Mouse (Mus musculus) forebrain, embryonic 15.5 days (tissue): ENCODE measurements around the gene Gm525. TPM values are rescaled to one million over a fixed set of nuclear protein-coding genes. Genes with fewer than 3 reads are reported as not detected.
"Not testable (repeated sequence)": the region's sequence is repeated elsewhere in the genome, so short reads cannot be mapped to it uniquely, and the experiment has no call there.

Experiments used
- ATAC-seq: fragments of 200-750 bp; cut with Nextera tagmentation; replicated peaks from 2 replicates; pipeline ENCODE4 v1.8.0; 2017; ENCODE audit warnings: mild to moderate bottlenecking, moderate TSS enrichment, moderate library complexity
- H3K27ac ChIP-seq: fragments of 300-500 bp; sonication (generic); replicated peaks from 2 replicates; pipeline ENCODE4 v1.5.1; 2015; ENCODE audit warnings: mild to moderate bottlenecking, inconsistent platforms
- H3K27me3 ChIP-seq: fragments of 300-500 bp; sonication (generic); 2 replicates; pipeline ENCODE4 v1.6.1; 2015; ENCODE audit warnings: inconsistent platforms
- H3K36me3 ChIP-seq: fragments of 300-500 bp; sonication (generic); 2 replicates; pipeline ENCODE4 v1.6.1; 2015; ENCODE audit warnings: mild to moderate bottlenecking, inconsistent platforms
- H3K4me1 ChIP-seq: fragments of 300-500 bp; sonication (generic); 2 replicates; pipeline ENCODE4 v1.6.1; 2015; ENCODE audit warnings: inconsistent platforms
- H3K4me2 ChIP-seq: fragments of 300-500 bp; sonication (generic); replicated peaks from 2 replicates; pipeline ENCODE4 v1.6.1; 2015; ENCODE audit warnings: mild to moderate bottlenecking, inconsistent platforms
- H3K4me3 ChIP-seq: fragments of 300-500 bp; sonication (generic); 2 replicates; pipeline ENCODE4 v1.5.1; 2015; ENCODE audit warnings: mild to moderate bottlenecking, inconsistent platforms
- H3K9ac ChIP-seq: fragments of 300-500 bp; sonication (generic); replicated peaks from 2 replicates; pipeline ENCODE4 v1.6.1; 2015; ENCODE audit warnings: mild to moderate bottlenecking, inconsistent platforms
- H3K9me3 ChIP-seq: fragments of 300-500 bp; sonication (generic); 2 replicates; pipeline ENCODE4 v1.6.1; 2016; ENCODE audit warnings: inconsistent platforms
- WGBS: fragments of 180-500 bp; shearing (Covaris S2); methylation state at CpG from one replicate; pipeline ENCODE4 v1.1.7; 2015; ENCODE audit warnings: mixed read lengths; 5-methylcytosine and 5-hydroxymethylcytosine counted together
- polyA plus RNA-seq: library from polyadenylated mRNA; unstranded; fragments of >200 nt; fragmentation: Nextera tagmentation; extraction: Ambion mirVana; gene quantifications from 2 replicates; pipeline ENCODE4 v1.2.1, GENCODE M21; 2015

The Gm525 gene
- not detected in 2 replicates for polyA plus RNA-seq

DNA sequence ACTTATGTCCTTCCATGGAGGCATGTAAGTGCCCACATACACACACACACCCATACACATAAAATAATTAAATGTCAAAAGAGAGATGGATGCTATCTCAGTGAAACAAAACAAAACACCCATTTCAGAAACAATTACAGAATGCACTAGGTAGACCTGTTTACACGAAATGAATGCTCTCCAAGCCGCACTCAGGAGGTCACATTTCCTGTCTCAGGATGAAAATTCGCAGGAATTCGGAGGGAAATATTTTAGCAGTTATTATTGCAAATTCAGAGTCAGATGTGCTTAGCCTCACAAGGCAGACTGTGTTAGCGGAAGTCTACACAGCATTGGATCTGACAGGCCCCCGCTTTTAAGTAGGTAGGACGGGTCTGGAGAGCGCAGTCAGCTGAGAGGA lies at the start of gene Gm525:
TSS of gene Gm525 (plus strand) at position 301 of the 400 bp plus-strand sequence.
- 85% methylated on average over 8 of the region's 8 CpGs for WGBS
- Histone ChIP-seq H3K27ac (no peak within 1 kb of the TSS), H3K4me2 (no peak within 1 kb of the TSS), H3K4me3 (no peak within 1 kb of the TSS), H3K27me3 (no peaks in the 10 kb centered on the region), H3K36me3 (no peaks in the 10 kb centered on the region), H3K4me1 (no peaks in the 10 kb centered on the region), H3K9me3 (no peaks in the 10 kb centered on the region), H3K9ac (no peak within 1 kb of the TSS)
- ATAC-seq: no peak

DNA sequence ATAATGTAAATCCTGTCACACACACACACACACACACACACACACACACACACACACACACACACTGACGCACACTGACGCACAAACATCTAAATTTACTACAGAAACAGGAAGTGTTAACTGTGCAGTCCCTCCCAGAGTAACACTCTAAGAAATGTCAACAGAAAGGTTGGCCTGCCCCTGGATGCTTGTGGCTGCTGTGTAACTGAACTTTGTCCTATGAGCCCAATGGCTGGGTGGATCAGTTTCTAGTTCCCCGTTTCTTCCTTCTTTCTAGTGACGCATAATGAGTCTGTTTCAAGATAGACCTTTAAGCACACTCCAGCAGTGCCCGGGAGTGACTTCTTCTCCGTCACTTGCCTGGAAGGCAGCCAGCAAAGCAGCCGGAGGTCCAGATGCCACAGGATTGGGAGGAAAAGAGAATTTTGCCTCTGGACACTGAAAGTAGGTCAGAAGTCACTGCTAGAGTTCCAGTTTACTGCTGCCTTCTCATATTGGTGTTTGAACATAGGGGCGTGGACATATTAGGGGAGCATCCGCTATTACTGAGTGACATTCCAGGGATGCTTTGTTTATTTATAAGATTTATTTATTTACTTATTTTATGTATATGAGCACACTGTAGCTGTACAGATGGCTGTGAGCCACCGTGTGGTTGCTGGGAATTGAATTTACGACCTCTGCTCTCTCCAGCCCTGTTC lies 49.3 kb upstream of the Gm525 start:
- Histone ChIP-seq H3K4me2 (no peak overlapping the region), H3K4me1 (no peaks in the 10 kb centered on the region), H3K9ac (no peak overlapping the region), H3K27ac (no peak overlapping the region), H3K36me3 (no peaks in the 10 kb centered on the region), H3K27me3 (no peaks in the 10 kb centered on the region), H3K9me3 (no peaks in the 10 kb centered on the region), H3K4me3 (no peak overlapping the region)
- ATAC-seq: no peak
- WGBS: 65% methylated on average over 11 of the region's 11 CpGs

DNA sequence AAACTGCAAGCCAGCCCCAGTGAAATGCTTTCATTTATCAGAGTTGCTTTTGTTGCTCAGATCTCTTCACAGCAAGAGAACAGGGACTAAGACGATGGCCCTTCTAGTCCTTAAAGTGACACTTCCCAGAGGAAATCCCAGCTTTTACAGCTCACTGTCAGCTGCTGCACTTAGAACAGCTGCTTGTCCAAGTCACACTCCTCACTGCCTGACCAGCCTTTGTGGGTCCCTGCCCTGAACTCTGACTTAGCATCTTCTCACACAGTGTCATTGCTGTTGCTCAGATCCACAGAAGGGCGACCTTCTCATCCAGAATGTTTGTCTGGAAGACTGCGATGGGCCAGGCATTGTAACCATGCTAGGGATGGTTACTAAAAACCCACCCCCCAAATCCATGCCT lies 48.0 kb upstream of the Gm525 start:
- WGBS: 81% methylated on average over 3 of the region's 3 CpGs
- no peak overlapping the region for H3K4me3 ChIP-seq

DNA sequence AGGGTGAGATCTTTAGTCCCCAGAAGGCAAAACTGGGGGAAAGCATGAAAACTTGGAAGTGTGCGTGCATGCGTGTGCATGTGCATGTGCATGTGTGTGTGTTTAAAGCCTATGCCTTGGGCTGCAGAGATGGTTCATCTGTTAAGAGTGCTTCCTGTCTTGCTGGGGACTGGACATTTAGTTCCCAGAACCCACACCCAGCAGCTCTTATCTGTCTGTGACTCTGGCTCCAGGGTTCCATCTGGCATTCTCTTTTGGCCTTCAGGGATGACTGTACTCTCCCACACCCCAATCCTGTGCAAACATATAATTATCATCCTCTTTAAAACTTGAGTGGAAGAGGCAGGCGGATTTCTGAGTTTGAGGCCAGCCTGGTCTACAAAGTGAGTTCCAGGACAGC lies 47.5 kb upstream of the Gm525 start:
- 91% methylated on average over 3 of the region's 3 CpGs for WGBS
- H3K4me3 ChIP-seq: no peak overlapping the region
- H3K9ac ChIP-seq: no peak overlapping the region
- no peak overlapping the region for H3K4me2 ChIP-seq
- H3K27me3 ChIP-seq: no peaks in the 10 kb centered on the region
- no peaks in the 10 kb centered on the region for H3K36me3 ChIP-seq
- no peaks in the 10 kb centered on the region for H3K4me1 ChIP-seq
- H3K9me3 ChIP-seq: no peaks in the 10 kb centered on the region
- no peak for ATAC-seq
- H3K27ac ChIP-seq: no peak overlapping the region

More for the DNA sequence above, 48.0 kb upstream of the Gm525 start:
- H3K4me2 ChIP-seq: no peak overlapping the region
- no peak overlapping the region for H3K27ac ChIP-seq
- no peaks in the 10 kb centered on the region for H3K4me1 ChIP-seq
- no peak for ATAC-seq
- H3K9ac ChIP-seq: no peak overlapping the region
- H3K9me3 ChIP-seq: no peaks in the 10 kb centered on the region
- no peaks in the 10 kb centered on the region for H3K36me3 ChIP-seq
- no peaks in the 10 kb centered on the region for H3K27me3 ChIP-seq

DNA sequence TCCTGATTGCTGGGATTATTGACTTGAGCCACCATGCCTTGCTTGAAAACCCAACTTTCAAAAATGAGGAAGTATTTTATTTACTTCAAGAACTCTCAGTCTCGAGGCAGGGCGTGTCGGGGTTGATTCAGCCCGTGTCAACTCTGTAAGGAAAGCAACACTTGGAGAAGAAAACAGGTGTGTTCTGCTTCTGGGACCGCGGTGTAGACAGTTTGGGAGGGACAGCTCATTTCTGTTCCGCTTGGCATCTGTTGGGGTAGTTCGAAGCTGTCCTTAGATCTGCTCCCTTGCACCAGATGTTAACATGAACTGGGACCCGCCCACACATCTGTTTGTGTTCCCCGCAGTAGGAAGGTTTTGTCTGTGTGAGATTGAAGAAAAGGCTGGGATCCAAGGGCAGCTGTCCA lies 45.7 kb upstream of the Gm525 start:
- ATAC-seq: no peak

DNA sequence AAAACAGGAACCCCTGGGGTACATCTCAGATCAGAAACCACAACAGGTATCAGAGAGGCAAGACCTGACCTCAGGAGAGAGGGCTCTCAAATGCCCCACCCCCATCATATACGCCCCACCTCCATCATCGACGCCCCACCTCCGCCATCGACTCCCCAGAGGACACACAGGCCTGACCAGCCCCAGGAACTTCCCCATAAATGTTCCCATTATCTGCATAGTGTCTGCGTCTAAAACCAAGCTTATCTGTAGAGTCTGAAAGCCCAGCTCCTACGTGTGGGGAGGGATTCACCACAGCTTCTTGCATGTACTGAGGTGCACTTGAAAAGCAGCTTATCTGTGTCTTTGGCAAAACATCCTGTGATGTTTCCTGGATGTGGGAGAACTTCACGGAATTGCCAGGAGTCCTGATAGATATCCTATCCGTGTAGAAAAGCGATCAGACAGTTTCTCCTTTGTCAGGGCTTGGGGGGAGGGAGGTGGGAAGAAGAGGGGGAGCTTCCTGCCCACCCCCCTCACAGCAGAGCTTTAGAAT lies 44.7 kb upstream of the Gm525 start:
- no peak overlapping the region for H3K9ac ChIP-seq
- no peak overlapping the region for H3K4me3 ChIP-seq
- H3K36me3 ChIP-seq: no peaks in the 10 kb centered on the region
- no peaks in the 10 kb centered on the region for H3K9me3 ChIP-seq
- H3K27ac ChIP-seq: no peak overlapping the region
- WGBS: 75% methylated on average over 10 of the region's 10 CpGs
- ATAC-seq: no peak
- no peaks in the 10 kb centered on the region for H3K4me1 ChIP-seq
- no peak overlapping the region for H3K4me2 ChIP-seq
- H3K27me3 ChIP-seq: no peaks in the 10 kb centered on the region

More for the DNA sequence above, 45.7 kb upstream of the Gm525 start:
- no peaks in the 10 kb centered on the region for H3K36me3 ChIP-seq
- H3K27ac ChIP-seq: no peak overlapping the region
- no peak overlapping the region for H3K9ac ChIP-seq
- no peak overlapping the region for H3K4me2 ChIP-seq
- H3K4me1 ChIP-seq: no peaks in the 10 kb centered on the region
- H3K27me3 ChIP-seq: no peaks in the 10 kb centered on the region
- H3K9me3 ChIP-seq: no peaks in the 10 kb centered on the region
- WGBS: 87% methylated on average over 10 of the region's 10 CpGs
- no peak overlapping the region for H3K4me3 ChIP-seq

DNA sequence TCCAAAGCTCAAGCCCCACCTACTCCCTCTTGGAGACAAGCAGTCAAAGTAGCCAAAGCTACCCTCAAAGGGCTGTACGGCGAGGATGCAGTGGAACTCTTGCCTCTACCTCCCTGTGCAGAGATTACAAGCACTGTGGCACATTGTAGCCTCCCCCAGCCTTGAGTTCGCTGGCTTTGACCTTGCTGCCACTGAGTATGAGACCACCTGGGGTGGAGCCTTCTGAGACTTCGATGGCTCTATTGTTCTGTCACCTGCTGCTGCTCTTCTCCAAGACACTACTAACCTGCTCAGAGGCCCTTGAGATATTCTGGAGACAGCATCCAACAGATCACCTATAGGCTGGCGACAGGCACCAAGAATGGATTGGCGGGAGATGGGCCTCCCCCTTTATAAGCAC lies 43.1 kb upstream of the Gm525 start:
- no peaks in the 10 kb centered on the region for H3K9me3 ChIP-seq
- no peak overlapping the region for H3K27ac ChIP-seq
- no peaks in the 10 kb centered on the region for H3K4me1 ChIP-seq
- no peaks in the 10 kb centered on the region for H3K27me3 ChIP-seq
- WGBS: 81% methylated on average over 6 of the region's 6 CpGs
- H3K4me3 ChIP-seq: no peak overlapping the region
- no peak overlapping the region for H3K4me2 ChIP-seq
- no peak for ATAC-seq
- no peak overlapping the region for H3K9ac ChIP-seq
- no peaks in the 10 kb centered on the region for H3K36me3 ChIP-seq

DNA sequence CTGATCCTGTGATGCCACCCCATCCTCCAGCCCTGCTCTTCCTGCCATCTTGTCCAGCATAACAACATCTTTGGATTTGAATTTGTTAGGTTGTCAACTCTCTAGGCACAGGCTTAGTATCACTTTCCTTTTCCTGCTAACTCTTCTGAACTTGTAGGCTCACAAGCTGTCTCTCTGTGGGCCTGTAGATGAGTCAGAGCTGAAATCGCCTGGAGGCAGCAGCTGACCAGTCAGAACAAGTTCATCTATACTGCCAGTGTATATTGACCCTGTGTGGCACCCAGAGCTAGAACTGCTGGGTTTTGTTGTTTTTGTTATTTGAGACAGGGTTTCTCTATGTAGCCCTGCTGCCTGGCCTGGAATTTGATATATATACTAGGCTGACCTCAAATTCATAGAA lies 42.5 kb upstream of the Gm525 start:
- Histone ChIP-seq H3K27ac (no peak overlapping the region), H3K9ac (no peak overlapping the region), H3K4me1 (no peaks in the 10 kb centered on the region), H3K4me2 (no peak overlapping the region), H3K4me3 (no peak overlapping the region), H3K36me3 (no peaks in the 10 kb centered on the region), H3K9me3 (no peaks in the 10 kb centered on the region), H3K27me3 (no peaks in the 10 kb centered on the region)
- no peak for ATAC-seq
- WGBS: 91% methylated on average over 1 of the region's 1 CpGs

DNA sequence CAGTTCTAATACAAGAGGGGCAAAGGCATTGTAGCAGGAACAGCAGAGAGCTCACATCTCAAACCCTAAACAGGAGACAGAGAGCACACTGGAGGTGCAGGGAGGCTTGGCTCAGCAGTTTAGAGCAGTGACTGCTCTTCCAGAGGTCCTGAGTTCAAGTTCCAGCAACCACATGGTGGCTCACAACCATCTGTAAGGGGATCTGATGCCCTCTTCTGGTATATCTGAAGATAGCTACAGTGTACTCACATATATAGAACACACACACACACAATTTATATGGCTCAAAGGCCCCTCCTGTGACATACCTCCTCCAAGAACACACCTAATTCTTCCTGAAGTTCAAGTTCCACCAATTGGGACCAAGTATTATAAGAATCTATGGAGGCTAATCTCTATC lies 39.0 kb upstream of the Gm525 start:
- peaks cover 19% of the 10 kb centered on the region for H3K36me3 ChIP-seq
- H3K27me3 ChIP-seq: no peaks in the 10 kb centered on the region
- H3K9ac ChIP-seq: no peak overlapping the region
- no peak overlapping the region for H3K4me2 ChIP-seq
- H3K4me3 ChIP-seq: no peak overlapping the region
- H3K4me1 ChIP-seq: no peaks in the 10 kb centered on the region
- ATAC-seq: no peak
- no peak overlapping the region for H3K27ac ChIP-seq
- no peaks in the 10 kb centered on the region for H3K9me3 ChIP-seq

DNA sequence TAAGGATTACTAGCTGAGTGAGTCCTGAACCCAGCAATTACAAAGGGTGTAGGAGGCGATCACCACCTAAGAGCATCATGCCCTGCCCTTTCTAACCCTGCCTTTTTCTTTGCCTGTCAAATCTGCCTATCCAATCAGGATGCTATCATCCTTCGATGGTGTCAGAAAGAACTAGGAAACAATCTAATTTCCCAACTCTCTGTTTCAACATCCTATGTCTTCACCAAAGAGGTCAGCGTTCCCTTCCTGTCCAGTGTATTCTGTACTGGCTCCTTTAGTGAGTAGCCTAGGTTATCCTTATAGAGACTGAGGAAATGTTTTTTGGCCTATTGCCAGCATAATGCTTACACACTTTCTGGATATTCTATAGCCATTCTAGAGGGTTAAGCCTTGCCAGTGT lies 38.1 kb upstream of the Gm525 start:
- ATAC-seq: no peak
- no peak overlapping the region for H3K27ac ChIP-seq
- 81% methylated on average over 3 of the region's 3 CpGs for WGBS

DNA sequence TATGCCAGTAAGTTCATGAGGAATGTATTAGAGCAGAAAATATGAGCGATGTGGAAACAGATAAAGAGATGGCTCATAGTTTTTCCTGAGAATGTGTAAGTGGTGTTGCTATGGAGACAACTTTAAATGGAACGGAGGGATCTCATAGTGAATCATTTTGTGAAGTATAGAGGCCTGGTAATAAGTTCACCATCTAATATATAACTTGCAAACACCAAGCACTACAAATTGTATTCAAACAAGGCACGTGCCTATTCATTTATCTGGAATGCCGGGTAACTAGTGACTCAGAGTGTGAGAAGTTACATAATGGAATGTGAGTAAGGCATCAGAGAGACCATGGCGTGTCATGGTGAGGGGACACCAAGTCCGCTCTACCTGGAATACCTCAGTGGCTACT lies 35.1 kb upstream of the Gm525 start:
- H3K36me3 ChIP-seq: peaks cover 46% of the 10 kb centered on the region
- ATAC-seq: no peak
- H3K9me3 ChIP-seq: no peaks in the 10 kb centered on the region
- H3K4me2 ChIP-seq: no peak overlapping the region
- H3K4me3 ChIP-seq: no peak overlapping the region
- 91% methylated on average over 6 of the region's 6 CpGs for WGBS
- no peaks in the 10 kb centered on the region for H3K27me3 ChIP-seq
- H3K27ac ChIP-seq: no peak overlapping the region
- no peaks in the 10 kb centered on the region for H3K4me1 ChIP-seq
- no peak overlapping the region for H3K9ac ChIP-seq

More for the DNA sequence above, 38.1 kb upstream of the Gm525 start:
- H3K27me3 ChIP-seq: no peaks in the 10 kb centered on the region
- H3K9me3 ChIP-seq: no peaks in the 10 kb centered on the region
- peaks cover 28% of the 10 kb centered on the region for H3K36me3 ChIP-seq
- no peak overlapping the region for H3K4me3 ChIP-seq
- no peaks in the 10 kb centered on the region for H3K4me1 ChIP-seq
- H3K4me2 ChIP-seq: no peak overlapping the region
- H3K9ac ChIP-seq: no peak overlapping the region

DNA sequence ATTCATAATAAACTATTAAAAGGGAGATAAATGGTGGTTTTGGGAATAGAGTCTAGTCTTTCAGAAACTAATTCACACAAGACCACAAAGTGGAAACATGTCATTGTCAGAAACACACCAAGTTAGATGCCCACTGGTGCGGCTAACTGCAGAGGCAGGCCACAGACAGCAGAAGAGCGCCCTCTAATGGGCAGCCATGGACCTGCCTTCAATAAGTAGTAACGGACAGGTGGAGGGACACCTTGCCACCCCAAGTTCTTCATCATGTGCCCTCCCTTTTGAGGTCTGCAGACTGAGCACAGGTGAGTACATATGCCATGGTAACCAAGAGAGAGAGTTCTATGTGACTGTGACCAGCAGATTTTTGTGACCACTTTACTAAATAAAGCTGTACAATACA lies 34.3 kb upstream of the Gm525 start:
- Histone ChIP-seq H3K27ac (no peak overlapping the region), H3K36me3 (peaks cover 51% of the 10 kb centered on the region), H3K9ac (no peak overlapping the region), H3K4me3 (no peak overlapping the region), H3K4me2 (no peak overlapping the region), H3K9me3 (no peaks in the 10 kb centered on the region), H3K27me3 (no peaks in the 10 kb centered on the region), H3K4me1 (no peaks in the 10 kb centered on the region)
- no peak for ATAC-seq
- 29% methylated on average over 3 of the region's 3 CpGs for WGBS

DNA sequence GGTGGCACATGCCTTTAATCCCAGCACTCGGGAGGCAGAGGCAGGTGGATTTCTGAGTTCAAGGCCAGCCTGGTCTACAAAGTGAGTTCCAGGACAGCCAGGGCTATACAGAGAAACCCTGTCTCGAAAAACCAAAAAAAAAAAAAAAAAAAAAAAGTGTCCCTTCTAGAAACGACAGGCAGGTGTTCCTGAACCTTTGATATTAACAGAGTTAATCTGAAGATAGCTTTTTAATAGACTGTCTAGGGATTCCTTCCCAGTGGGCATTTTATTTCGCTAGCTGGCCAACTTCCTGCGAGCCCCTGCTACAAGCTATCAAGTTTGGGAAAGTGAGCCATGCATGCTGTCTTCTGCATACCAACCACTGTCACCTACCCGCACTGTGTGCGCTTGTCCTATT lies 32.6 kb upstream of the Gm525 start:
- WGBS: 92% methylated on average over 6 of the region's 7 CpGs
- not testable (repeated sequence) for H3K4me3 ChIP-seq, H3K9me3 ChIP-seq, H3K27ac ChIP-seq, ATAC-seq, H3K9ac ChIP-seq, H3K4me2 ChIP-seq, H3K4me1 ChIP-seq, H3K27me3 ChIP-seq
- H3K36me3 ChIP-seq: peaks cover 69% of the 10 kb centered on the region
